Mouse (Mus musculus) thymus, postnatal 25 days (tissue): Measurements from ENCODE around the gene Uchl1.

Source experiments
- DNase-seq: peaks from one replicate; pipeline ENCODE4 v3.0.0; 2022

The Uchl1 gene

GRCm38 (mm10) chr5:66710445-66711019, 34.6 kb downstream of the Uchl1 start:
- DNase-seq = no peak

GRCm38 (mm10) chr5:66712801-66713200, 36.9 kb downstream of the Uchl1 start:
- no peak for DNase-seq

- no peak for DNase-seq
Measured at GRCm38 (mm10) chr5:66715498-66715931, 39.6 kb downstream of the Uchl1 start.

GRCm38 (mm10) chr5:66717931-66718330, 42.0 kb downstream of the Uchl1 start:
- no peak for DNase-seq

GRCm38 (mm10) chr5:66718413-66718812, 42.5 kb downstream of the Uchl1 start:
- DNase-seq = no peak

GRCm38 (mm10) chr5:66718880-66719279, 43.0 kb downstream of the Uchl1 start:
- no peak for DNase-seq

GRCm38 (mm10) chr5:66720921-66721320, 45.0 kb downstream of the Uchl1 start:
- DNase-seq = no peak

- DNase-seq = no peak
Measured at GRCm38 (mm10) chr5:66722586-66722985, 46.7 kb downstream of the Uchl1 start.

GRCm38 (mm10) chr5:66723037-66723436, 47.1 kb downstream of the Uchl1 start:
- no peak for DNase-seq

- DNase-seq = no peak
Measured at GRCm38 (mm10) chr5:66723626-66724025, 47.7 kb downstream of the Uchl1 start.

- DNase-seq = no peak
Measured at GRCm38 (mm10) chr5:66729306-66729705, 53.4 kb downstream of the Uchl1 start.

GRCm38 (mm10) chr5:66730621-66731301, 54.9 kb downstream of the Uchl1 start:
- DNase-seq = no peak

GRCm38 (mm10) chr5:66731302-66731697, 55.4 kb downstream of the Uchl1 start:
- no peak for DNase-seq

GRCm38 (mm10) chr5:66733556-66733955, 57.7 kb downstream of the Uchl1 start:
- DNase-seq = no peak
